Mouse (Mus musculus) testis, adult 2 months (tissue): ENCODE results near the gene Bcor. TPM values are rescaled to one million over a fixed set of nuclear protein-coding genes. Genes with fewer than 3 reads are reported as not detected.

ENCODE experiments used
- H3K27ac ChIP-seq: fragments of 200-500 bp; 2 replicates; pipeline ENCODE4 v1.5.1; 2012; ENCODE audit warnings: low read depth, low read length; ENCODE audit not compliant: control insufficient read depth, insufficient read depth
- H3K27me3 ChIP-seq: fragments of 200-500 bp; 2 replicates; pipeline ENCODE4 v1.6.1; 2012; ENCODE audit warnings: mild to moderate bottlenecking, low read length, moderate library complexity; ENCODE audit not compliant: control insufficient read depth, insufficient read depth
- H3K36me3 ChIP-seq: fragments of 200-500 bp; 2 replicates; pipeline ENCODE4 v1.6.1; 2012; ENCODE audit warnings: mild to moderate bottlenecking, low read length; ENCODE audit not compliant: control insufficient read depth, insufficient read depth
- H3K4me1 ChIP-seq: fragments of 200-500 bp; 2 replicates; pipeline ENCODE4 v1.6.1; 2012; ENCODE audit warnings: low read length; ENCODE audit not compliant: control insufficient read depth, insufficient read depth
- H3K4me3 ChIP-seq: fragments of 200-500 bp; 2 replicates; pipeline ENCODE4 v1.5.1; 2012; ENCODE audit warnings: low read depth, mild to moderate bottlenecking, low read length, moderate library complexity, mixed read lengths; ENCODE audit not compliant: control insufficient read depth
- CTCF ChIP-seq: fragments of 200-500 bp; IDR thresholded peaks from 2 replicates; pipeline ENCODE4 v1.5.1; 2012; ENCODE audit warnings: low read depth, mild to moderate bottlenecking, inconsistent platforms, low read length, moderate library complexity; ENCODE audit not compliant: control insufficient read depth, insufficient read depth, insufficient replicate concordance
- POLR2A ChIP-seq: fragments of 200-500 bp; IDR thresholded peaks from 2 replicates; pipeline ENCODE4 v1.6.1; 2012; ENCODE audit warnings: low read depth, mild to moderate bottlenecking, inconsistent platforms, low read length, moderate library complexity; ENCODE audit not compliant: control insufficient read depth
- polyA plus RNA-seq: library from polyadenylated mRNA; depleted of rRNA; stranded (reverse); fragments of >200 nt; gene quantifications from 2 replicates; pipeline ENCODE4 v1.2.3, GENCODE M21; 2012

Gene Bcor
- polyA plus RNA-seq, 1 experiment: 0.72 TPM

DNA sequence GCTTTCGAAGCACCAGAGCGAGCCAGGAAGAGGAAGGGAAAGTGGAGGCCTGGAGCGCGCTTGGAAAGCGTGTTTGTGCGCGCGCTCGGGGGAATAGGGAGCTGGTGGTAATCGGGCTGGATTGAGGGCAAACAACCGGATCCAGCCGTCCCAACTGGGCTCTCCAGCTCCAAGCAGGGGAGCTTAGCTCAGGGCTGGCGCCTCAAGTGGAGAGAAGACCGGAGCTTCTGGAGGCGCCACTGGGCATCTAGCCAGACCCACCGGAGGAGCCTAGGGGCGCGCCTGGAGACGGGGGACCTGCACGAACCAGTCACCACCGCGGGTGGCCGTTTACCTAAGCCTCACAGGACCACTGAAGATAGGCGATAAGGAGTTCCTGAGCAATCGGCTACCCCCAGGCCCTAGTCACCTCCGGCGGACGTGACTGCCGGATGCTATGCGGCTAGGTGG, 4.3 kb downstream of the Bcor start:
- no peaks in the 10 kb centered on the region for H3K27me3 ChIP-seq
- peaks cover 31% of the 10 kb centered on the region for H3K4me1 ChIP-seq
- no peak for TF ChIP-seq CTCF
- no peak for TF ChIP-seq POLR2A
- H3K27ac ChIP-seq: no peak overlapping the region
- no peaks in the 10 kb centered on the region for H3K36me3 ChIP-seq
- H3K4me3 ChIP-seq: peak overlapping the region; percentile 5; the same call in 1 of the 2 replicates

DNA sequence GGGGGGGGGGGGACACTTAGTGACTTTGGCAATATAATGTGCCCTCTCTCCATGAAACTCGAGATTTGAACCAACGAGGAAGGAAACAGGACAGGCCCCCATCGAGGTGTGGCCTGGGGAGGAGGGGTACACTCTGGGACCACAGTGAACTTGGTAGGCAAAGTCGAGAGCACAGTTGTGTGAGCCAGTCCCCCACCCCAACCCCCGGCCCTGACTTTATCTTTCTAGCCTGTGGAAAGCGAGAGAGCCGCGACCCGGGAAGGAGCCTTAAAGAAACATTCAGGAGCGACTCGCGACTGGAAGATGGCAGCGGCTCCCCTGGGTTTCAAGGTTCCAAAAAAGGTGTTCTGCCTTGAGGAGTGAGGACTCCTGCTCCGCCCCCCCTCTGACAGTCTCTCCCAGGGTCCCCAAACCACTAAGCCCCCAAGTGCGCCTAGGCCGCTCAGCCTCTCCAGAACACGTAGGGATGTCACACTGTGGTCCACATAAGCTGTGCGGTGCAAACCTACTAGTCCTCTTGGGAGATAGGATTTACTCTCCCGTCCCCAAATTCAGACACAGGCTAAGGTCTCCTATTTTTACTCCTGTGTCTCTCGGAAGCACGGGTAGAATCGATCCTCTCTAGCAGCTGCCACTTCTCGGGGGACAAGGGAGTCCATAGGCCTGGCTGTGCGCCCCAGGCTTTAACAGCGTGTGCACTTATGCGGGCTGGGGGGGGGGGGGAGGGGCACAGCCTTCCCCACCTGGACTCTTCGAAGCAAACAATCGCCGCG, 4.9 kb downstream of the Bcor start:
- Histone ChIP-seq H3K4me1 (peaks cover 29% of the 10 kb centered on the region), H3K36me3 (no peaks in the 10 kb centered on the region), H3K27me3 (no peaks in the 10 kb centered on the region), H3K27ac (no peak overlapping the region), H3K4me3 (no peak overlapping the region; the same call in 1 of the 2 replicates)
- TF ChIP-seq POLR2A (no peak), CTCF (no peak)

DNA sequence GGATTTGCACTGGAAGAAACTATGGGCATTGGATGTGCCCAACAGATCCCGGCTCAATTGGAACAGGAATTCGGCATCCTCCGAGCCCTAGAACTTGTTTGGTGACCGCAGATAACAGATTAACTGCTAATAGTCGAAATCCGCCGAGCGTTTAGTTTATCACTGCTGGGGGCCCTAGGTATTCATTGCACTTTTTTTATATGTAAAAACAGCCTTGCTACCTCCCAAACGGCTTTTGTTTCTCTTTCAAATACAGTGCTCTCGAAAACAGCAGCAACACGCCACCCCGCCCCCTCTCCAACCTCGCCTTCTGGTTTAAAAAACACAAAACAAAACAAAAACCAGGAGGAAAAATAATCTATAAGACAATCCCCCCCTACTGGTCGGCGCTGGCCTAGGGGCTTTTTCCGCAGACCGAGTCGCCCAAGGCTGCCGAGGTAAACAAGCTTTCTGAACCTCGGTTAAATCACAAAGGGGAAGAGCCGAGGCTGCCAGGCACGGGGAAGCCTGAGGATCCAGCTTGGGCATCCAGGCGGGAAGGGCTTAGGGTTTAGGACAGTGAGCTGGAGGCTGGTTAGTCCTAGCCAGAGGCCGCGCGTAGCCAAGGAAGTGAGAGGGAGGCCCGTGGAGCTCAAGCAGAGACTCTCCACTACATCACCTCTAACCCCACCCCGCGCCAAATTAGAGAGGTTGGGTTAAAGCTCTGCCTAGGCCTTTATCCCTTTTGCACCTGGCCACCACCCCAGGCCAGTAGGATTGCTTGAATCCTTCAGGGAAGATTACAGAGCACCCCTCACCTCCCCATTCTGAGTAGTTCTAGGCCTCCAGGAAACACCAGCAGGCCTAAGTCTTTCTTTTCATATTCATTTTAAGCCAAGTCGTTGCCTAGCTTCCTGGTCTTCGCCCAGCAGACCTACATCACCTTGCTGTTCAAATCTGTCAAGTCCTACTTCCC, 6.7 kb downstream of the Bcor start:
- TF ChIP-seq CTCF: no peak
- TF ChIP-seq POLR2A: no peak
- peaks cover 19% of the 10 kb centered on the region for H3K4me1 ChIP-seq
- H3K4me3 ChIP-seq: no peak overlapping the region
- H3K27ac ChIP-seq: no peak overlapping the region
- no peaks in the 10 kb centered on the region for H3K36me3 ChIP-seq
- H3K27me3 ChIP-seq: no peaks in the 10 kb centered on the region

DNA sequence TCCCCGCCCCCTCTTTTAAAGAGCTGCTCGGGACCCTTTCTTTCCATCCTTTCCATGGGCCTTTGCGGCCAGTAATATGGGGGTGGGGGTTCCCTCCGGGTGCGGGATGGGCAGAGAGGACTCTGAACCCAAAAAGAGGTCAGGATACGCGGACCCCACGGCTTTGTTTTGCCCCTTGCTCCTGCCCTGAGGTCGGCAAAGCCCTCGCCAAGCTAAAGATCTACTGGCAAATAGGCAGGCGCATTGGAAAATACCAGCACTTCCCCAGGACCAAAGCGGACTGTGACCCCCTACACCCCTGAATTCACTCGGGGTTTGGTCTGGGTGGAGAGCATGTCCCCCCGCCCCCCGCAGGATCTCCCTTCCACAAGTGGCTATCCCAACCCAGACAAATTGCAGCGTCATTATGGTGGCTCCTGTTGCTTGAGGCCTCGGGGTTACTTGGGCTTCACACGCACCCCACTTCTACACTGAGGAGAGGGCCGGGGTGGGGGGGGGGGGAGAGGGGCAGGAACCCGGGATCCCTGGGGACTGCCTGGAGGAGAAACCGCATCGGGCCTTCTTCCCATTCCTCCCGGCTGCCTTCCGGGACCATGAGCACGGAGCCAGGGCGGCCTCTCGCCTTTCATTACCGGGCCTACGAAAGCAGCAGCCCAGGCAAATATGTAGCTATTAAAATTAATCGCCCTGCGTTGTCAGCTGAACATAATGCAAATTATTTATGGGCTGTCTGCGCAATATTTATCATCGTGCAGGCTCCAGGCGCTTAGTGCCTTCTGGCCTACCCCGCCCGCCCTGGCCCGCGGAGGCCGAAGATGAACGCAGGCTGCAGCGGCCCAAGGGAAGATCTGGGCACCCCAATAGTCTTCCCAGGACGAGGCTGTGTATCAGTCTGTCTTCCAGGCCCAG, 7.9 kb downstream of the Bcor start:
- Histone ChIP-seq H3K27ac (no peak overlapping the region), H3K4me1 (peaks cover 16% of the 10 kb centered on the region), H3K4me3 (peak overlapping the region; percentile 29), H3K27me3 (no peaks in the 10 kb centered on the region), H3K36me3 (no peaks in the 10 kb centered on the region)
- no peak for TF ChIP-seq CTCF
- no peak for TF ChIP-seq POLR2A

DNA sequence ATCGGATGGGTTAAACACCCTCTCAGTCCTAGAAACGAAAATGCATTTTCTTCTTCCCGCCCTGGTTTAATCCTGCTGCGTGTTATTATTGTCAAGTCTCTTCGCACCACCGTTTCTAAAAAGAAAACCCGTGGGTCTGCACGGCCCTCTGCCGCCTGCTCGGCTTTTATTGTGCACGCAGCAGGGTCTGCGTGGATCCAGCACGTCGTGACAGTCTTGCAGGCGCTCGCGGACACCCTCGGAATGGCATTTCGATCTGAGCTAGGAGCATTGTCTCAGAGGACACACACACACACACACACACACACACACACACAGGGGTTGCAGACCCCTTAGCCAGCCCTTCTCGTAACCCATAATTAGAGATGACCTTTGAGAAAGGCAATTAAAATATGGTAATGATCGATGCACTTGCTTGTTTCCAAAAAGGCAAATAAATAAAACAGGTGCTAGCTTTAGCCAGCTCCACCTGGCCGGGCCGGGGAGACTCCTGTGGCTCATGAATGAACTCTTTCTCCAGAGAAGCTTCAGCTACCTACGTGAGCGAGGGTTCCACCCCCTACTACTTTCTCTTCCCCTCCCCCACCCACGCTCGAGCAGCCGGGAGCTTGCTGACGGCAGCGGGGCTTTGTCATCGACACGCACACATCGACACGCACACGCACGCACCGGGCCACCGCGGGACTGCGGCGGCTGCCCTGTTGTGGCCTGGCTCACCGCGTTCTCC, 8.7 kb downstream of the Bcor start:
- Histone ChIP-seq H3K36me3 (no peaks in the 10 kb centered on the region), H3K27me3 (no peaks in the 10 kb centered on the region), H3K27ac (no peak overlapping the region), H3K4me1 (peaks cover 16% of the 10 kb centered on the region), H3K4me3 (peak overlapping the region; percentile 29; the same call in 1 of the 2 replicates)
- no peak for TF ChIP-seq CTCF
- TF ChIP-seq POLR2A: no peak

DNA sequence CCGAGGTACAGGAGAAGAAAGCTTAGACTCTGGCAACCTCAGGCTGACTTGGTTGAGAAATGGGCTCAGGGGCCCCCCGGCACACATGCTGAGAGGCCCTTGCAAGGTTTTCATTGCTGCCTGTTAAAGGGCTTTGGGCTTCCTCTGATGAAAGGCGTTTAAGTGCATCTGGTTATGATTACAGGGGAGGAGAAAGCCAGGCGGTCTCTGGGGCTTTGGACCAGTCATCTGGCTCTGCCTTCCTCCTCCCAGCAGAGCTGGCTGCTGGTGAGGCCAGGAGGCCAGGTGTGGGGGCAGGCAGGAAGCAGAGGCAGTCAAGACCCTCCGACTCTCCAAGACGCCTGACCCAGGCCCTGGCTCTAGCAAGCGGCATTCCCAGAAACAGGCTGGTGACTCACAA, 9.7 kb downstream of the Bcor start:
- no peak for TF ChIP-seq CTCF
- no peak for TF ChIP-seq POLR2A
- no peak overlapping the region for H3K27ac ChIP-seq
- H3K27me3 ChIP-seq: no peaks in the 10 kb centered on the region
- no peak overlapping the region for H3K4me3 ChIP-seq
- H3K36me3 ChIP-seq: no peaks in the 10 kb centered on the region
- H3K4me1 ChIP-seq: peaks cover 10% of the 10 kb centered on the region
